Mouse (Mus musculus): ENCODE data around the gene Lhx6. TPM values are rescaled to one million over a fixed set of nuclear protein-coding genes. Genes with fewer than 3 reads are reported as not detected.

Gene Lhx6
- total and polyA plus RNA-seq, 3 experiments: 1.3 to 3.0 TPM; not detected in 1

DNA sequence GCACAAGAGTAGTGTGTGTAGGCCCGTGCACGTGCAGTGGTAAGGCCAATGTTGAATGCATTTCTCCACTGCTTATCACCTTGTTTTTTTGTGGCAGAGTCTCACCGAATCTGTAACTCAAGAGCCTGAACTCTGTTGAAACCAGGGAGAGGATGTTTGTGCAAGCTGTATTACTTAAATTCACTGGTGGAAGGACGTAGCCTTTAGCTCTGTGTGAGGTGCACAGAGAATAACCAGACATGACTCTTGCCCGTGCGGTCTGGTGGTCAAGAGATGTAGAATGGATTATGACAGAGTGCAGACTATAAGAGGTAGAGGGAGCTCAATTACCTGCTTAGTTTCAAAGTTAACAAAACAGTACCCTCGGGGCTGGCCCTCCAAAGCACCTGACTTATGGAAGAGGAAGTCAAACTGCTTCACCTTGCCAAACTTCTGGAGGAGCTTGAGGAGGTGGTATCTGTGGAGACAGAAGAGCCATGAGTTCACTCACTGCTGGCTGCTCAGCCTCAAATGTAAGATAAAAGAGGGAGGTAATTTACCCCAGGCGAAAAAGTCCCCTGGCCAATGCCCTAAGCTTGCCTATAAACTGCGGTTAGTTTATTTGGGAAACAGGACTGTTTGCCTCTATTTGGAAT lies 21.7 kb upstream of the Lhx6 start:
- no peaks in the 10 kb centered on the region for H3K27me3 ChIP-seq (ENCODE audit: control insufficient read depth in 1 of 2, insufficient read depth in 2 of 2, low read length in 2 of 2)
- no peak overlapping the region for H3K4me3 ChIP-seq (ENCODE audit: control insufficient read depth in 1 of 2, insufficient read depth in 1 of 2, low read depth in 2 of 2, low read length in 2 of 2)
- H3K27ac ChIP-seq (ENCODE audit: control insufficient read depth, low read depth, low read length): no peak overlapping the region
- TF ChIP-seq TCF12 (IDR thresholded peaks at IDR 0.05; ENCODE audit: low read depth, low read length): no peak
- TF ChIP-seq MXI1 (IDR thresholded peaks at IDR 0.05; ENCODE audit: low read depth, low read length): no peak
- no peak for TF ChIP-seq CTCF (IDR thresholded peaks at IDR 0.05 in 2 of 3, conservative IDR thresholded peaks at IDR 0.05 in 1 of 3; ENCODE audit: control insufficient read depth in 1 of 3, insufficient read depth in 1 of 3, low read depth in 2 of 3, low read length in 3 of 3, poor library complexity in 1 of 3, severe bottlenecking in 1 of 3)
- no peak for TF ChIP-seq HCFC1 (IDR thresholded peaks at IDR 0.05; ENCODE audit: low read depth, low read length)
- no peak for TF ChIP-seq EP300 (IDR thresholded peaks at IDR 0.05; ENCODE audit: low read depth in 1 of 2, low read length in 2 of 2)
- TF ChIP-seq MAFK (IDR thresholded peaks at IDR 0.05; ENCODE audit: borderline replicate concordance, low read depth, low read length): no peak
- no peak for TF ChIP-seq RCOR1 (IDR thresholded peaks at IDR 0.05; ENCODE audit: low read depth, low read length)
- no peak for TF ChIP-seq USF1 (IDR thresholded peaks at IDR 0.05; ENCODE audit: low read depth, low read length)
- TF ChIP-seq POLR2A (IDR thresholded peaks at IDR 0.05; ENCODE audit: control insufficient read depth in 1 of 2, insufficient read depth in 1 of 2, low read depth in 1 of 2, low read length in 2 of 2, poor library complexity in 1 of 2): no peak
- no peak for TF ChIP-seq KAT2A (conservative IDR thresholded peaks at IDR 0.05; ENCODE audit: low read depth, low read length)
- TF ChIP-seq E2F4 (IDR thresholded peaks at IDR 0.05; ENCODE audit: borderline replicate concordance, low read depth, low read length): no peak
- no peak for TF ChIP-seq GATA1 (IDR thresholded peaks at IDR 0.05; ENCODE audit: low read depth, low read length)
- no peak for TF ChIP-seq SMC3 (IDR thresholded peaks at IDR 0.05; ENCODE audit: low read depth, low read length)
- no peak for TF ChIP-seq MEF2A (IDR thresholded peaks at IDR 0.05; ENCODE audit: extremely low read depth, insufficient replicate concordance, low read depth, low read length, poor library complexity, severe bottlenecking)
- TF ChIP-seq USF2 (IDR thresholded peaks at IDR 0.05; ENCODE audit: borderline replicate concordance in 1 of 2, insufficient read depth in 1 of 2, low read depth in 1 of 2, low read length in 2 of 2): no peak
- no peak for TF ChIP-seq UBTF (IDR thresholded peaks at IDR 0.05; ENCODE audit: borderline replicate concordance, insufficient read depth, low read depth, low read length)
- no peak for TF ChIP-seq RAD21 (IDR thresholded peaks at IDR 0.05; ENCODE audit: low read depth, low read length)
- no peak for TF ChIP-seq ZC3H11A (IDR thresholded peaks at IDR 0.05; ENCODE audit: low read depth, low read length)
- TF ChIP-seq ZNF384 (IDR thresholded peaks at IDR 0.05; ENCODE audit: low read depth, low read length): no peak
- H3K79me2 ChIP-seq (ENCODE audit: control insufficient read depth, insufficient read depth, low read length, poor library complexity): no peaks in the 10 kb centered on the region
- no peaks in the 10 kb centered on the region for H3K9me3 ChIP-seq (replicated peaks; ENCODE audit: insufficient read depth, low read length)
- peaks cover 0 to 17% of the 10 kb centered on the region in 2 experiments; a peak in 3 of 4 replicates for H3K36me3 ChIP-seq (ENCODE audit: control insufficient read depth in 1 of 2, insufficient read depth in 2 of 2, low read length in 2 of 2)
- DNase-seq (ENCODE audit: low read depth, low spot score): peak; percentile 51
- H3K4me1 ChIP-seq (ENCODE audit: control insufficient read depth in 1 of 2, insufficient read depth in 2 of 2, low read length in 2 of 2): no peaks in the 10 kb centered on the region; a peak in 1 of 4 replicates
- no peak overlapping the region for H3K9ac ChIP-seq (ENCODE audit: control insufficient read depth, low read depth, low read length, poor library complexity, severe bottlenecking)

- H3K27me3 ChIP-seq (ENCODE audit: control insufficient read depth in 1 of 2, insufficient read depth in 2 of 2, low read length in 2 of 2): no peaks in the 10 kb centered on the region
Measured at GRCm38 (mm10) chr2:36112632-36113031, 7.4 kb upstream of the Lhx6 start.

More at GRCm38 (mm10) chr2:36112632-36113031, 7.4 kb upstream of the Lhx6 start:
- no peaks in the 10 kb centered on the region for H3K9me3 ChIP-seq (replicated peaks; ENCODE audit: insufficient read depth, low read length)
- H3K79me2 ChIP-seq (ENCODE audit: control insufficient read depth, insufficient read depth, low read length, poor library complexity): no peaks in the 10 kb centered on the region
- no peak overlapping the region for H3K27ac ChIP-seq (ENCODE audit: control insufficient read depth, low read depth, low read length)
- no peak overlapping the region for H3K4me3 ChIP-seq (ENCODE audit: control insufficient read depth in 1 of 2, insufficient read depth in 1 of 2, low read depth in 2 of 2, low read length in 2 of 2)
- no peak for TF ChIP-seq MYB (IDR thresholded peaks at IDR 0.05; ENCODE audit: low read depth, low read length)
- no peak for TF ChIP-seq RAD21 (IDR thresholded peaks at IDR 0.05; ENCODE audit: low read depth, low read length)
- no peak for TF ChIP-seq MYC (IDR thresholded peaks at IDR 0.05; ENCODE audit: low read depth, low read length)
- no peak for TF ChIP-seq EP300 (IDR thresholded peaks at IDR 0.05; ENCODE audit: low read depth in 1 of 2, low read length in 2 of 2)
- TF ChIP-seq E2F4 (IDR thresholded peaks at IDR 0.05; ENCODE audit: borderline replicate concordance, low read depth, low read length): no peak
- no peak for TF ChIP-seq JUND (IDR thresholded peaks at IDR 0.05; ENCODE audit: low read depth, low read length)
- TF ChIP-seq TCF12 (IDR thresholded peaks at IDR 0.05; ENCODE audit: low read depth, low read length): no peak
- no peak for TF ChIP-seq POLR2AphosphoS5 (IDR thresholded peaks at IDR 0.05; ENCODE audit: borderline replicate concordance, low read depth, low read length)
- TF ChIP-seq USF1 (IDR thresholded peaks at IDR 0.05; ENCODE audit: low read depth, low read length): no peak
- H3K36me3 ChIP-seq (ENCODE audit: control insufficient read depth in 1 of 2, insufficient read depth in 2 of 2, low read length in 2 of 2): peaks cover 0 to 3% of the 10 kb centered on the region in 2 experiments; a peak in 1 of 4 replicates
- no peak for DNase-seq (ENCODE audit: low read depth, low spot score)
- no peak overlapping the region for H3K9ac ChIP-seq (ENCODE audit: control insufficient read depth, low read depth, low read length, poor library complexity, severe bottlenecking)
- H3K4me1 ChIP-seq (ENCODE audit: control insufficient read depth in 1 of 2, insufficient read depth in 2 of 2, low read length in 2 of 2): no peaks in the 10 kb centered on the region
